Mouse (Mus musculus): ENCODE results near the gene Gm3839. TPM values are rescaled to one million over a fixed set of nuclear protein-coding genes. Genes with fewer than 3 reads are reported as not detected.

Gene Gm3839
- total and polyA plus RNA-seq, 3 experiments: 0.67 to 1.4 (median 0.82) TPM

- dilution Hi-C loops (cut with MboI; ENCODE audit: extremely low pct_ligation_motif_present, extremely low pct_unique_long_range_greater_than_20kb, low sequenced_read_pairs): no loop called here
- TF ChIP-seq UBTF (IDR thresholded peaks at IDR 0.05; ENCODE audit: low read depth, low read length): no peak
- no peak for TF ChIP-seq IRF4 (IDR thresholded peaks at IDR 0.05; ENCODE audit: low read depth, low read length)
- no peak for TF ChIP-seq ZC3H11A (IDR thresholded peaks at IDR 0.05; ENCODE audit: low read depth, low read length)
- TF ChIP-seq MAX (IDR thresholded peaks at IDR 0.05; ENCODE audit: low read length): no peak
- TF ChIP-seq MXI1 (IDR thresholded peaks at IDR 0.05; ENCODE audit: low read depth, low read length): no peak
- TF ChIP-seq PAX5 (IDR thresholded peaks at IDR 0.05; ENCODE audit: low read length): no peak
- TF ChIP-seq ZNF384 (IDR thresholded peaks at IDR 0.05; ENCODE audit: low read depth, low read length): no peak
- no peak for TF ChIP-seq NELFE (IDR thresholded peaks at IDR 0.05; ENCODE audit: low read depth, low read length)
- no peak for TF ChIP-seq MAZ (IDR thresholded peaks at IDR 0.05; ENCODE audit: low read depth, low read length)
- no peak for DNase-seq (ENCODE audit: extremely low read depth)
- Histone ChIP-seq H3K36me3 (replicated peaks in 1 of 2; ENCODE audit: control insufficient read depth in 1 of 2, insufficient read depth in 1 of 2, low read length in 1 of 2) (no peaks in the 10 kb centered on the region), H3K9me3 (replicated peaks; ENCODE audit: low read length) (no peaks in the 10 kb centered on the region), H3K27me3 (replicated peaks) (no peaks in the 10 kb centered on the region), H3K9ac (ENCODE audit: insufficient read depth, low read depth) (no peak overlapping the region), H3K79me2 (replicated peaks; ENCODE audit: control insufficient read depth, extremely low read depth, insufficient read depth, poor library complexity, severe bottlenecking) (no peaks in the 10 kb centered on the region), H3K4me1 (ENCODE audit: control insufficient read depth in 1 of 2, insufficient read depth in 2 of 2) (no peaks in the 10 kb centered on the region), H3K4me3 (replicated peaks in 1 of 3; ENCODE audit: low read depth in 2 of 3, low read length in 2 of 3, poor library complexity in 1 of 3) (no peak overlapping the region), H3K27ac (ENCODE audit: insufficient read depth, low read depth) (no peak overlapping the region), H3K4me2 (ENCODE audit: insufficient read depth, low read depth, poor library complexity, severe bottlenecking) (no peak overlapping the region)
- in situ Hi-C loops (cut with MboI; ENCODE audit: low pct_ligation_motif_present, low pct_unique_long_range_greater_than_20kb, low sequenced_read_pairs): no loop called here
Measured at GRCm38 (mm10) chr14:11257161-11257705, 99.3 kb downstream of the Gm3839 start.

- dilution Hi-C loops (cut with MboI; ENCODE audit: extremely low pct_ligation_motif_present, extremely low pct_unique_long_range_greater_than_20kb, low sequenced_read_pairs) (no loop called here), in situ Hi-C loops (cut with MboI; ENCODE audit: low pct_ligation_motif_present, low pct_unique_long_range_greater_than_20kb, low sequenced_read_pairs) (no loop called here)
- TF ChIP-seq MAZ (IDR thresholded peaks at IDR 0.05; ENCODE audit: low read depth, low read length) (no peak), MEF2A (IDR thresholded peaks at IDR 0.05; ENCODE audit: borderline replicate concordance, low read depth, low read length) (no peak), NELFE (IDR thresholded peaks at IDR 0.05; ENCODE audit: low read depth, low read length) (no peak), CHD2 (IDR thresholded peaks at IDR 0.05; ENCODE audit: low read length) (no peak), E2F4 (IDR thresholded peaks at IDR 0.05; ENCODE audit: insufficient replicate concordance, low read depth, low read length) (no peak), ZNF384 (IDR thresholded peaks at IDR 0.05; ENCODE audit: low read depth, low read length) (no peak), IRF4 (IDR thresholded peaks at IDR 0.05; ENCODE audit: low read depth, low read length) (no peak), ZC3H11A (IDR thresholded peaks at IDR 0.05; ENCODE audit: low read depth, low read length) (no peak), SMC3 (IDR thresholded peaks at IDR 0.05; ENCODE audit: low read depth, low read length) (no peak)
Measured at GRCm38 (mm10) chr14:11248053-11248452, 108.5 kb downstream of the Gm3839 start.

GRCm38 (mm10) chr14:11244546-11244945, 112.0 kb downstream of the Gm3839 start:
- TF ChIP-seq UBTF (IDR thresholded peaks at IDR 0.05; ENCODE audit: low read depth, low read length): no peak
- no peak for TF ChIP-seq ZMIZ1 (IDR thresholded peaks at IDR 0.05; ENCODE audit: low read depth, low read length)
- no peak for TF ChIP-seq MEF2A (IDR thresholded peaks at IDR 0.05; ENCODE audit: borderline replicate concordance, low read depth, low read length)
- no peak for TF ChIP-seq CHD1 (IDR thresholded peaks at IDR 0.05; ENCODE audit: low read depth, low read length)
- no peak for TF ChIP-seq PAX5 (IDR thresholded peaks at IDR 0.05; ENCODE audit: low read length)
- Histone ChIP-seq H3K36me3 (replicated peaks in 1 of 2; ENCODE audit: control insufficient read depth in 1 of 2, insufficient read depth in 1 of 2, low read length in 1 of 2) (no peaks in the 10 kb centered on the region), H3K4me3 (replicated peaks in 1 of 3; ENCODE audit: low read depth in 2 of 3, low read length in 2 of 3, poor library complexity in 1 of 3) (no peak overlapping the region), H3K4me2 (ENCODE audit: insufficient read depth, low read depth, poor library complexity, severe bottlenecking) (no peak overlapping the region), H3K27ac (ENCODE audit: insufficient read depth, low read depth) (no peak overlapping the region), H3K4me1 (ENCODE audit: control insufficient read depth in 1 of 2, insufficient read depth in 2 of 2) (no peaks in the 10 kb centered on the region), H3K9me3 (replicated peaks; ENCODE audit: low read length) (no peaks in the 10 kb centered on the region), H3K79me2 (replicated peaks; ENCODE audit: control insufficient read depth, extremely low read depth, insufficient read depth, poor library complexity, severe bottlenecking) (no peaks in the 10 kb centered on the region), H3K27me3 (replicated peaks) (no peaks in the 10 kb centered on the region), H3K9ac (ENCODE audit: insufficient read depth, low read depth) (no peak overlapping the region)
- dilution Hi-C loops (cut with MboI; ENCODE audit: extremely low pct_ligation_motif_present, extremely low pct_unique_long_range_greater_than_20kb, low sequenced_read_pairs): no loop called here
- in situ Hi-C loops (cut with MboI; ENCODE audit: low pct_ligation_motif_present, low pct_unique_long_range_greater_than_20kb, low sequenced_read_pairs): no loop called here
- DNase-seq (ENCODE audit: extremely low read depth): no peak

More at GRCm38 (mm10) chr14:11248053-11248452, 108.5 kb downstream of the Gm3839 start:
- H3K9me3 ChIP-seq (replicated peaks; ENCODE audit: low read length): no peaks in the 10 kb centered on the region
- DNase-seq (ENCODE audit: extremely low read depth): no peak
- no peaks in the 10 kb centered on the region for H3K27me3 ChIP-seq (replicated peaks)
- H3K4me3 ChIP-seq (replicated peaks in 1 of 3; ENCODE audit: low read depth in 2 of 3, low read length in 2 of 3, poor library complexity in 1 of 3): no peak overlapping the region
- H3K36me3 ChIP-seq (replicated peaks in 1 of 2; ENCODE audit: control insufficient read depth in 1 of 2, insufficient read depth in 1 of 2, low read length in 1 of 2): no peaks in the 10 kb centered on the region
- no peak overlapping the region for H3K27ac ChIP-seq (ENCODE audit: insufficient read depth, low read depth)
- H3K9ac ChIP-seq (ENCODE audit: insufficient read depth, low read depth): no peak overlapping the region
- H3K4me2 ChIP-seq (ENCODE audit: insufficient read depth, low read depth, poor library complexity, severe bottlenecking): no peak overlapping the region
- no peaks in the 10 kb centered on the region for H3K4me1 ChIP-seq (ENCODE audit: control insufficient read depth in 1 of 2, insufficient read depth in 2 of 2)
- H3K79me2 ChIP-seq (replicated peaks; ENCODE audit: control insufficient read depth, extremely low read depth, insufficient read depth, poor library complexity, severe bottlenecking): no peaks in the 10 kb centered on the region
